Mouse (Mus musculus) ES-E14 (cell line): Measurements from ENCODE around the gene Hoxc5. TPM values are rescaled to one million over a fixed set of nuclear protein-coding genes. Genes with fewer than 3 reads are reported as not detected.

ENCODE experiments used
- DNase-seq: peaks from one replicate; pipeline ENCODE4 v3.0.0-alpha.2; 2013; ENCODE audit warnings: low read depth, low spot score
- H3K27ac ChIP-seq: 2 replicates; pipeline ENCODE4 v1.5.1; 2012; ENCODE audit warnings: low read depth, mild to moderate bottlenecking, low read length, moderate library complexity, mixed read lengths; ENCODE audit not compliant: poor library complexity, insufficient read depth, severe bottlenecking
- H3K36me3 ChIP-seq: 2 replicates; pipeline ENCODE4 v1.6.1; 2012; ENCODE audit warnings: mild to moderate bottlenecking, low read length, moderate library complexity, mixed read lengths; ENCODE audit not compliant: control insufficient read depth, poor library complexity, insufficient read depth, severe bottlenecking
- H3K4me1 ChIP-seq, 2 experiments: fragments of 150-350 bp in 1 of 2; sonication (generic) in 1 of 2; 2 replicates each; pipeline ENCODE4 v1.6.1; 2012; ENCODE audit warnings: low read length in 2 of 2, mild to moderate bottlenecking in 1 of 2, mixed read lengths in 1 of 2; ENCODE audit not compliant: control insufficient read depth in 2 of 2, insufficient read depth in 2 of 2, poor library complexity in 1 of 2
- H3K4me3 ChIP-seq, 2 experiments: fragments of 150-350 bp in 1 of 2; sonication (generic) in 1 of 2; 2 replicates each; pipeline ENCODE4 v1.5.1; 2012; ENCODE audit warnings: low read length in 2 of 2, low read depth in 1 of 2, mild to moderate bottlenecking in 1 of 2, mixed read lengths in 1 of 2; ENCODE audit not compliant: insufficient read depth in 1 of 2, poor library complexity in 1 of 2, severe bottlenecking in 1 of 2
- H3K9ac ChIP-seq: 2 replicates; pipeline ENCODE4 v1.6.1; 2012; ENCODE audit warnings: low read depth, mild to moderate bottlenecking, low read length, mixed read lengths; ENCODE audit not compliant: poor library complexity, insufficient read depth, severe bottlenecking
- H3K9me3 ChIP-seq: fragments of 150-350 bp; sonication (generic); 2 replicates; pipeline ENCODE4 v1.6.1; 2012; ENCODE audit warnings: low read depth, mild to moderate bottlenecking, low read length; ENCODE audit not compliant: control insufficient read depth, insufficient read depth
- CHD2 ChIP-seq: IDR thresholded peaks from 2 replicates; pipeline ENCODE4 v1.6.1; 2014; ENCODE audit warnings: mild to moderate bottlenecking, low read depth, low read length, inconsistent platforms
- HCFC1 ChIP-seq: IDR thresholded peaks from 2 replicates; pipeline ENCODE4 v1.6.1; 2012; ENCODE audit warnings: low read length, inconsistent platforms, borderline replicate concordance; ENCODE audit not compliant: insufficient read depth
- MAFK ChIP-seq: IDR thresholded peaks from 2 replicates; pipeline ENCODE4 v1.6.1; 2014; ENCODE audit warnings: mild to moderate bottlenecking, low read depth, low read length, inconsistent platforms; ENCODE audit not compliant: insufficient read depth
- ZC3H11A ChIP-seq: IDR thresholded peaks from 2 replicates; pipeline ENCODE4 v1.6.1; 2012; ENCODE audit warnings: low read depth, mild to moderate bottlenecking, inconsistent platforms, low read length, borderline replicate concordance
- ZNF384 ChIP-seq: IDR thresholded peaks from 2 replicates; pipeline ENCODE4 v1.6.1; 2012; ENCODE audit warnings: low read depth, low read length, inconsistent platforms
- in situ Hi-C, 2 experiments: fragments of 600-800 bp; cut with MboI; formaldehyde crosslinking; loops; one replicate each; pipeline ENCODE4 v1.15.1; 2025; ENCODE audit warnings: low sequenced_read_pairs in 2 of 2, inconsistent platforms in 1 of 2; ENCODE audit not compliant: unreplicated experiment in 2 of 2
- total RNA-seq: library from RNA; depleted of rRNA; stranded (reverse); fragments of 300-350 nt; gene quantifications from 2 replicates; pipeline ENCODE4 v1.2.3, GENCODE M21; 2012

Hoxc5 gene
- total RNA-seq, 1 experiment = 0.22 TPM

GRCm38 (mm10) chr15:102961728-102962127 is 5.5 kb upstream of the Hoxc5 start:
- TF ChIP-seq CHD2 (no peak), ZC3H11A (no peak), MAFK (no peak), ZNF384 (no peak), HCFC1 (no peak)
- in situ Hi-C loops = loop anchor here in 1 of 2 experiments (5.0 kb wide), 1 partner anchor 36 kb away; the partner anchor contains the start of gene Hoxc6
- Histone ChIP-seq H3K9ac (no peak overlapping the region), H3K27ac (no peak overlapping the region), H3K9me3 (no peaks in the 10 kb centered on the region), H3K4me1 (peaks cover 0 to 6% of the 10 kb centered on the region in 2 experiments; a peak in 1 of 4 replicates), H3K36me3 (no peaks in the 10 kb centered on the region), H3K4me3 (no peak overlapping the region)
- DNase-seq = no peak

- TF ChIP-seq ZNF384 (no peak), ZC3H11A (no peak), MAFK (no peak), CHD2 (no peak), HCFC1 (no peak)
- in situ Hi-C loops = loop anchor here in 1 of 2 experiments (5.0 kb wide), 1 partner anchor 35 kb away; the partner anchor contains the start of gene Hoxc6
- no peaks in the 10 kb centered on the region for H3K36me3 ChIP-seq
- no peak overlapping the region for H3K9ac ChIP-seq
- H3K4me1 ChIP-seq = no peaks in the 10 kb centered on the region
- no peak overlapping the region for H3K4me3 ChIP-seq
- no peaks in the 10 kb centered on the region for H3K9me3 ChIP-seq
- no peak overlapping the region for H3K27ac ChIP-seq
- no peak for DNase-seq
Observed at GRCm38 (mm10) chr15:102962492-102962891, 4.8 kb upstream of the Hoxc5 start.

GRCm38 (mm10) chr15:102963259-102963658 is 4.0 kb upstream of the Hoxc5 start:
- H3K4me1 ChIP-seq = peaks cover 0 to 2% of the 10 kb centered on the region in 2 experiments; a peak in 1 of 4 replicates
- no peak overlapping the region for H3K9ac ChIP-seq
- H3K27ac ChIP-seq = no peak overlapping the region

GRCm38 (mm10) chr15:102963671-102964640 is 3.3 kb upstream of the Hoxc5 start:
- Histone ChIP-seq H3K9ac (no peak overlapping the region), H3K9me3 (no peaks in the 10 kb centered on the region), H3K27ac (no peak overlapping the region), H3K4me3 (no peak overlapping the region), H3K4me1 (peaks cover 0 to 2% of the 10 kb centered on the region in 2 experiments; a peak in 1 of 4 replicates), H3K36me3 (no peaks in the 10 kb centered on the region)
- in situ Hi-C loops = loop anchor here in 1 of 2 experiments (5.0 kb wide), 1 partner anchor 33 kb away; the partner anchor contains the start of gene Hoxc6
- TF ChIP-seq ZC3H11A (no peak), ZNF384 (no peak), CHD2 (no peak), MAFK (no peak), HCFC1 (no peak)
- no peak for DNase-seq

More at GRCm38 (mm10) chr15:102963259-102963658, 4.0 kb upstream of the Hoxc5 start:
- Histone ChIP-seq H3K36me3 (no peaks in the 10 kb centered on the region), H3K9me3 (no peaks in the 10 kb centered on the region), H3K4me3 (no peak overlapping the region)
- in situ Hi-C loops = loop anchor here in 1 of 2 experiments (5.0 kb wide), 1 partner anchor 34 kb away; the partner anchor contains the start of gene Hoxc6
- no peak for TF ChIP-seq ZNF384
- no peak for TF ChIP-seq HCFC1
- TF ChIP-seq CHD2 = no peak
- no peak for TF ChIP-seq ZC3H11A
- no peak for DNase-seq
